Mouse (Mus musculus) cortical plate, adult 2 months (tissue): ENCODE measurements around the gene Vmn2r85.

Experiments used
- CTCF ChIP-seq: fragments of 200-500 bp; IDR thresholded peaks from 2 replicates; pipeline ENCODE4 v1.5.1; 2011; ENCODE audit warnings: mild to moderate bottlenecking, control low read depth, low read length; ENCODE audit not compliant: insufficient read depth; ENCODE audit errors: extremely low read depth
- POLR2A ChIP-seq: fragments of 200-500 bp; IDR thresholded peaks from 2 replicates; pipeline ENCODE4 v1.6.1; 2011; ENCODE audit warnings: mild to moderate bottlenecking, low read length, control low read depth; ENCODE audit not compliant: insufficient read depth; ENCODE audit errors: extremely low read depth

DNA sequence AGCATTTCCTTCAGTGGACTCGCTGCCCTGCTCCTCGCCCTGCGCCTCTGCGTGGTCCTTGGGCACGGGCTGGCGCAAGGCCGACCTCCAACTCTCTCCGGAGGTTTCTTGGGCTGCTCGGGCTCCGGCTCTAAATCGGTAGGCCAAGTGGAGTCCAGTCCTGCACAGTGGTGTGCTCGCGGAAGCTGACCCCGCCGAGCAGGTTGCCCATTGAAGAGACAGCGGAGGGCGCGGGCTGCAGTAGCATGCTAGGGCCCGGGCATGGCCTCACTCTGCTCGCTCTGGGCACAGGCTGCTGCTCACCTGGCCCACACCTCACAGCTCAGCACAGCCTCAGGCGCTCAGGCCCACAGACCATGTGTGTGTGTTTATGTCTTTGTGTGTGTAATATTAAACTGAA is 15.3 kb upstream of the Vmn2r85 start:
- TF ChIP-seq POLR2A (no peak), CTCF (no peak)
